Mouse (Mus musculus) heart, postnatal 14 days (tissue): ENCODE measurements at regions not wholly inside any gene's neighbourhood (a gene's known extent, or its start where the extent isn't known, plus 50 kb on each side); places are given as distances from the start of the nearest gene placed in this dataset.

Experiments
- DNase-seq, 2 experiments: peaks; one replicate each; pipeline ENCODE4 v3.0.0; 2021 to 2022
- intact Hi-C: fragments of 180-260 bp; cut with DNase I; formaldehyde crosslinking; loops from one replicate; pipeline ENCODE4 v1.15.1; 2025

GRCm38 (mm10) chr1:169341131-169341530, 190.1 kb downstream of the Nuf2 start:
- intact Hi-C loops = loop anchor here (10.0 kb wide), 1 partner anchor 966 kb away; no protein-coding TSS in a partner anchor
- no peak for DNase-seq

DNA sequence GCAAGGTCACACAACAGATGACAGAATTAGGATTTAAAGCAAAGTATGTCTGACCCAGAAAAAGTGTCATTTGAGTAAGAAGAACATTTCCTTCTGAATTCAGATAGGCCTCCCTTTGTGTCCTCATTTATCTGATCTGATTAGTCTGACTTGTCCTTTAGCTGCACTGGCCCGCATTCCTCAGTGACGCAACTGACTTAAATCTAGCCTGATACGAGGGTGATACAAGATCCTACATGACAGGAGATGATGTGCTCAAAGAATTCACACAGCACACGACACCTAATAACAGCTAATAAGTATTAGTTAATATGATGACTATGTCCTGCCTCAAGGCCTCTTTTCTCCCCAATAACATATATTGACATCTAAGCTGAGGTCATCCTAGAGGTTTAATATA, 192.8 kb downstream of the Nuf2 start:
- no peak for DNase-seq
- intact Hi-C loops = no loop called here

DNA sequence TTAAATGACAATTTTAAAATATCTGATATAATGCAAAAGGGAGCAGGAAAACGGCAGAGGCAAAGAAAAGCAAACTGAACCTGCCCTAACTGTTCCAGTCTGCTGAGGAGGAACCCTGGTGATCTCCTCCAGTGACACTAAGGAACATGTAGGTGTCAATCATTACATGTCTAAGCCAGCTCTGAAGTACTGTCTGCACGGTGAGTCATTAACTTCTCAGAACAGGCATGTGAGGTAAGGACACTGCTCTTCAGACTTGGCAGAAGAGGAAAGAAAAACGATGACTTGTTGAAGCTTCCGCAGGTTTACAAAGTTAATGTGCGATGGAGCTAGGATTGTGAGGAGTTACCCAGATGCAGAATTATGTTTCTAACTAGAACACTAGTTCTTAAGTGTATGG, 199.1 kb downstream of the Nuf2 start:
- DNase-seq = no peak
- intact Hi-C loops = no loop called here

DNA sequence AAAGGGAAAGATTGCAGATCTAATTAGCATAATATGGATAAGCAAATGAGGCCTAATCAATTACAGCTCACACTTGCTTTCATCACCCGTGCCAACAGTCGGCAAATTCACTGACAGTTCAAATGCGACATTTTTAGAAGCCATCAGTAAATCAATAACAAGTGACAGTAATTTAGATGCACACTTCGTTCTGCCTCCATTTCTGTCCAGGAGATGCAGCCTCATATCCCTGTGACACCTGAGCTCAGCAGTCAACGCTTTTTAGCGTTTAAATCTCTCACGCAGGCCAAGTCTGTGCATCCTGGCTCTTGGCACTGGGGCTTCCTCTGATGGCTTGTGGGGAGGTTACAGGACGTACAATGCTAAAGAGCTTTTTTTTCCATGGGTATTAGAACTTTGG, 218.0 kb downstream of the Nuf2 start:
- intact Hi-C loops = no loop called here
- no peak for DNase-seq

GRCm38 (mm10) chr1:169283440-169283839, 247.8 kb downstream of the Nuf2 start:
- intact Hi-C loops = no loop called here
- no peak for DNase-seq

DNA sequence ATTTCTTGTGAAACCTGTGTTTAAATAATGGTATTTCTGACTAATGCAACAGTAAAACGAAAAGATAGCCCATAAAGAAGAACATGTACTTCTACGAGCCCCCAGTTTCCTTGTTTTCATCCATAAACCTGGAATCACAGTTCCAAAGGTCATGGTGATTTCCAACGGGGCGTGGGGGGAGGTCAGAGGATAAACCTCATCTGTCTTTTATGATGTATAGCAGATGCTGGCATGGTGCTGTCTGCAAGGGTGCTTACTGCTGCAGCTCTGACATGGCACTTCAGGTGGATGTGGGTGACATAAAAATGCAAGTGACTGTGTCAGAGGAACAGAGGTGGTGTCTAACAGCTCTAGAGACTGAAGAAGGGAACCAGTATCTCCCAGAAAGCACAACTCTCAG, 260.5 kb downstream of the Nuf2 start:
- intact Hi-C loops = no loop called here
- DNase-seq = no peak

GRCm38 (mm10) chr1:169263984-169264660, 267.1 kb downstream of the Nuf2 start:
- no peak for DNase-seq

DNA sequence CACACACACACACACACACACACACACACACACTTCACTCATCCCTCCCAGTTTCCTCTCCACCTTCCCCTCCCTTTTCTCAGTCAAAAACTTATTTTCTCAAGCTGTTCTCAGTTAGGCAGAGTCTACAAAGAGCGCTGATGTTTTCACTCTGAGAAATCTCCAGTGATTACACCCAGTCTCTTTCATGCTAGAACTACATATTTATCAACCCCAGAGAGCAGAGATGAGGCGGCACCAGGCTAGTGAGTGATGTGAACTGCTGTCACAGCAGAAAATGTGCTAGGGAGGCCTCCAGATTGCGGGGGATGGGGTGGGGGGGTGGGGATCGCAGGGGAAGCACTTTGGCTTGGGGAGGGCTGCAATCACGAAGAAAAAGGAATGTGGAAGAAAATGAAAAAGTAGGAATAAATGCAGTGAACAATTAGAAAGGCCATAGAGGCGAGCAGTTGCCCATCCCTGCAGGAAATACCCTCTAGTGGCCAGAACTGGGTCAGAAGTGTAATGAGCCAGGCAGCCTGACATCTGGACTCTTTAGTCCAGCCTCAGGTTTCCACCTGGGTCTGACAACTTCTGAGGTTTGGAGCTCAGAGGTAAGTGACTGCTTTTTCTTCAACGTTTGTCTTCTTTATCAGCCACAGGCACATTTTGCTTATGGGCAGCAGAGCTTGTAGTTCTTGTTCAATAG, 276.9 kb downstream of the Nuf2 start:
- DNase-seq = no peak
- intact Hi-C loops = no loop called here

More at GRCm38 (mm10) chr1:169263984-169264660, 267.1 kb downstream of the Nuf2 start:
- intact Hi-C loops = no loop called here

DNA sequence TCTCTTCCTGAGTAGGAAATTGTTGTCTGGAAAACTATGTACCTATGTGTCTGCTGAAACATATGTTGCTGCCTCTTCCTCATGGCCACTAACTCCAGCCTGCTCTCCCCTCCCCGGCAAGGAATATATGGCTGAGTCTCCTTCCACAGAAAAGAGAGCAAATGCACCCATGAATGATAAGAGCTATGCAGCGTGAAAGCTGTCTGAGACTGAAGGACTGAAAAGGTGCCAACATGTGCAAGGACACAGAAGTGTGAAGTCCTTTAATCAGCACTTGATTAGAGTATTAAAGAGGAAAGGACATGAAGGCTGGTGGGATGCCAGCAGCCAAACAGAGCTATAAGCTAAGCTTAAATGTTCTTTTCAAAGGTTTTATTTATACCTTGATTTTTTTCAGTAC, 279.1 kb downstream of the Nuf2 start:
- intact Hi-C loops = no loop called here
- peak in 1 of 2 experiments; percentile 4 for DNase-seq

GRCm38 (mm10) chr1:169249021-169249420, 282.2 kb downstream of the Nuf2 start:
- no peak for DNase-seq
- intact Hi-C loops = no loop called here

- no peak for DNase-seq
- intact Hi-C loops = no loop called here
Observed at GRCm38 (mm10) chr1:169240377-169240776, 290.9 kb downstream of the Nuf2 start.

GRCm38 (mm10) chr1:169238671-169239090, 292.6 kb downstream of the Nuf2 start:
- DNase-seq = no peak
- intact Hi-C loops = no loop called here

GRCm38 (mm10) chr1:169235276-169235681, 296.0 kb downstream of the Nuf2 start:
- DNase-seq = no peak
- intact Hi-C loops = no loop called here

- intact Hi-C loops = no loop called here
- no peak for DNase-seq
Observed at GRCm38 (mm10) chr1:169233368-169233767, 297.9 kb downstream of the Nuf2 start.

DNA sequence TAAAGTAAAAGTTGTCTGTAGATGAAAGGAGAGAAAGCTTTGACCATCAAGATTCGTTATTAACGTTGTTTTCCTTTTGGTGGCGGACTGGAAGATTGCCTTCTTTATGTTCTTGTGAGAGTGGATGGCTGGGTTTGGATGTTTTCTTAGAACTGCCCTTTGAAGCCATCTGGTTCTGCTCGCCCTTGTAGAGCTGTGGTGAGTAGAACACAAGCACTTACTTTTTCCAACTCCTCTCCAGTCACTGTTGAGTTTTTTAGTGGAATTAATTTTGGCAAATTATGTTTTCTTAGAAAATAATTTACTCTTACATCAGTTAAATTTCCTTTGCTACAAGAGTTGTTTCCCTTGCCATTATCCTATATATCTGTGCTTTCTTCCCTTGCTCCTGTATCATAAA, 301.2 kb downstream of the Nuf2 start:
- DNase-seq = no peak
- intact Hi-C loops = no loop called here

DNA sequence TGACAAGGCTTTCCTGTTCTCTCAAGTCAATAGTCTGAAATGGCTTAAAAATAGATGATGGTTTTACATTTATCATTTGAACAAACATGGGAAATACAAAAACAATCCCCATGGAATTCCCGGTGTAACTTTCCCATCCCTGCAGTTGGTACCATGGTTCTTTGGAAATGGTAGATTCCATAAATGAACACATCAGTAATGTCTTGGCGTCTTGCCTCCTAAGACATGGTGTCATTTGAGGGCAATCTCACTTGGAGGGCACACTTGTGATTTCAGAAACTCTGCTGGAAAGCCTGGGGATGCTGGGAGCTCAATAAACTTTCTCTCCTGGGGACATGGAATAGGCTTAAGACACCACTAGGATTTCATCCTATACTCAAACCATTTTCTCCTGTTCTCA, 306.8 kb downstream of the Nuf2 start:
- DNase-seq = no peak
- intact Hi-C loops = loop anchor here (10.0 kb wide), 1 partner anchor 230 kb away; no protein-coding TSS in a partner anchor

- intact Hi-C loops = no loop called here
- DNase-seq = peak in 1 of 2 experiments; percentile 3
Observed at GRCm38 (mm10) chr1:169187658-169188057, 343.6 kb downstream of the Nuf2 start.

GRCm38 (mm10) chr1:169170405-169170804, 360.9 kb downstream of the Nuf2 start:
- no peak for DNase-seq
- intact Hi-C loops = no loop called here

DNA sequence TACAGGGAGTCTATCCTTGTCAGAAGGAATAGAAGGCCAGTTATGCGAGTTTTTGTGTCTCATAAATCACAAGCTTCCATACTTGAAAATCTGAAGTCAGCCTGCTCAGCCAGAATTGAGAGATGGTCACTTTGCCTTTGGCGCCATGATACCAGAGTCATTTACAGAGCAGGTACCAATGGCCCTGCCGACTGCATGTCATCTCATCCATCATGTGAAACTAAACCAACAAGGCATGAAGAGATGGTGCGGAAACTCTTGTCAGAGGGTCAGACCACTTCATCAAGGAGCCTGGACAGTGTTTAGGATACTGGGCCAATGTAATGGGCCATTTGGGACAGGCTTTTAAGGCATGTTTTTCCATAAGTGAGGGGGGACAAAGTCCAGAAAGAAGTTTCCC, 363.2 kb downstream of the Nuf2 start:
- no peak for DNase-seq
- intact Hi-C loops = no loop called here

DNA sequence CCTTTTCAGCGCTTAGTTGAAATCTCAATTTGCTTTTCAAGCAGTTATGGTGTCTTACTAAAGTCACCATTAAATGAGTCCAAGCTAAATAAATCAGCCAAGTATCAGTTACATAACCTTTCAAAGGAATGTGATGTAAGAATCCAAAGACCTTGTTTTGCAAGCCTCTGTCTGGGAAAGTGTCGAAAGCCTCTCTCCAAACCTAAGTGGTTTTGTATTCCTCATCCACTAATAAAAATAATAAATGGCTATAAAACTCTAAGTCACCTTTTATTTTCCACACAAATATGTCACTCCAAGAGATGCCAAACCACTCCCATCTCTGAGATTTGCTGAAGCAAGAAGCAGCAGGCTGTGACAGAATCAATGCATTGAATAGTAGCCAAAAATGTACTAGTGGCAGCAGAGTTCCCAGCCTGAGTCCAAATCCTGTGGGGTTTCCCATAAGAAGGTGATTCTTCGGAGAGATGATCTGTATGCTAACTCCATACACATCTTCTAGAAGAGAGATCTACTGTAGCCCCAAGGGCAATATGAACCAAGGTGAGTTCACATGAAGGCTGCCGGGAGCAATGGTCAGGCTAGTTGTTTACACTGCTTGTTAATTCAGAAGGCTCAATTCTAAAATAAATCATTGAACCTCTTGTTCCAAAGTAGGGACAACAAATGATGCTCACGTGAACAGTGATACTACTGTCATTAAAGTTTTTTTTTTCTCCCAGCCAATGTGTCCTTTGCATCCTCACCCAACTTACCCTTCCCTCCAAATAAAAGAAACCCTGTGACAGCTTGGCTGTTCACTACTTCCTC, 365.0 kb downstream of the Nuf2 start:
- intact Hi-C loops = no loop called here

GRCm38 (mm10) chr1:169160858-169161257, 370.4 kb downstream of the Nuf2 start:
- intact Hi-C loops = no loop called here
- DNase-seq = no peak

More for the DNA sequence above, 365.0 kb downstream of the Nuf2 start:
- DNase-seq = no peak
